Mouse (Mus musculus) MEL (cell line): ENCODE data around the gene Col4a1. TPM values are rescaled to one million over a fixed set of nuclear protein-coding genes. Genes with fewer than 3 reads are reported as not detected.

ENCODE experiments used
- DNase-seq: peaks from one replicate; pipeline ENCODE4 v3.0.0; 2011; ENCODE audit warnings: low read depth, low spot score
- H3K27ac ChIP-seq: 2 replicates; pipeline ENCODE4 v1.5.1; 2012; ENCODE audit warnings: low read depth, mild to moderate bottlenecking, control low read depth, low read length, moderate library complexity; ENCODE audit not compliant: control insufficient read depth
- H3K27me3 ChIP-seq, 2 experiments: fragments of 150-350 bp in 1 of 2; sonication (generic) in 1 of 2; 2 replicates each; pipeline ENCODE4 v1.6.1; 2012; ENCODE audit warnings: low read length in 2 of 2, mild to moderate bottlenecking in 2 of 2, improper control_type of control experiment in 1 of 2, moderate library complexity in 1 of 2; ENCODE audit not compliant: insufficient read depth in 2 of 2, control insufficient read depth in 1 of 2
- H3K36me3 ChIP-seq, 2 experiments: 2 replicates each; pipeline ENCODE4 v1.6.1; 2012 to 2014; ENCODE audit warnings: low read length in 2 of 2, improper control_type of control experiment in 1 of 2, inconsistent platforms in 1 of 2, mild to moderate bottlenecking in 1 of 2; ENCODE audit not compliant: insufficient read depth in 2 of 2, control insufficient read depth in 1 of 2
- H3K4me1 ChIP-seq, 2 experiments: fragments of 150-350 bp in 1 of 2; sonication (generic) in 1 of 2; 2 replicates each; pipeline ENCODE4 v1.6.1; 2012; ENCODE audit warnings: low read length in 2 of 2, improper control_type of control experiment in 1 of 2, mild to moderate bottlenecking in 1 of 2; ENCODE audit not compliant: insufficient read depth in 2 of 2, control insufficient read depth in 1 of 2
- H3K4me3 ChIP-seq, 2 experiments: fragments of 150-350 bp in 1 of 2; sonication (generic) in 1 of 2; 2 replicates each; pipeline ENCODE4 v1.5.1; 2012; ENCODE audit warnings: low read depth in 2 of 2, low read length in 2 of 2, mild to moderate bottlenecking in 2 of 2, moderate library complexity in 2 of 2, control low read depth in 1 of 2, improper control_type of control experiment in 1 of 2; ENCODE audit not compliant: control insufficient read depth in 1 of 2, insufficient read depth in 1 of 2
- H3K79me2 ChIP-seq: 2 replicates; pipeline ENCODE4 v1.6.1; 2012; ENCODE audit warnings: mild to moderate bottlenecking, low read length, moderate library complexity; ENCODE audit not compliant: control insufficient read depth, poor library complexity, insufficient read depth
- H3K9ac ChIP-seq: 2 replicates; pipeline ENCODE4 v1.6.1; 2012; ENCODE audit warnings: low read depth, mild to moderate bottlenecking, control low read depth, low read length, moderate library complexity; ENCODE audit not compliant: control insufficient read depth, poor library complexity, severe bottlenecking
- H3K9me3 ChIP-seq: fragments of 150-350 bp; sonication (generic); replicated peaks from 2 replicates; pipeline ENCODE4 v1.6.1; 2012; ENCODE audit warnings: mild to moderate bottlenecking, low read length, improper control_type of control experiment, moderate library complexity; ENCODE audit not compliant: insufficient read depth
- BHLHE40 ChIP-seq: IDR thresholded peaks from 2 replicates; pipeline ENCODE4 v1.6.1; 2012; ENCODE audit warnings: low read depth, mild to moderate bottlenecking, inconsistent platforms, low read length, improper control_type of control experiment, borderline replicate concordance
- CHD1 ChIP-seq: IDR thresholded peaks from 2 replicates; pipeline ENCODE4 v1.6.1; 2012; ENCODE audit warnings: low read depth, mild to moderate bottlenecking, inconsistent platforms, low read length, improper control_type of control experiment
- CHD2 ChIP-seq: IDR thresholded peaks from 2 replicates; pipeline ENCODE4 v1.6.1; 2011; ENCODE audit warnings: low read length, improper control_type of control experiment
- CTCF ChIP-seq, 3 experiments: IDR thresholded peaks in 2 of 3; conservative IDR thresholded peaks in 1 of 3; 2 replicates each; pipeline ENCODE4 v1.5.1; 2011 to 2012; ENCODE audit warnings: low read length in 3 of 3, low read depth in 2 of 3, mild to moderate bottlenecking in 2 of 3, improper control_type of control experiment in 1 of 3, inconsistent platforms in 1 of 3, mixed read lengths in 1 of 3, moderate library complexity in 1 of 3; ENCODE audit not compliant: control insufficient read depth in 1 of 3, insufficient read depth in 1 of 3, poor library complexity in 1 of 3, severe bottlenecking in 1 of 3
- E2F4 ChIP-seq: IDR thresholded peaks from 2 replicates; pipeline ENCODE4 v1.6.1; 2011; ENCODE audit warnings: low read depth, low read length, improper control_type of control experiment, borderline replicate concordance
- ELF1 ChIP-seq: IDR thresholded peaks from 2 replicates; pipeline ENCODE4 v1.6.1; 2014; ENCODE audit warnings: low read depth, mild to moderate bottlenecking, inconsistent platforms, low read length, improper control_type of control experiment, moderate library complexity
- GABPA ChIP-seq: IDR thresholded peaks from 2 replicates; pipeline ENCODE4 v1.6.1; 2012; ENCODE audit warnings: low read depth, mild to moderate bottlenecking, inconsistent platforms, low read length, improper control_type of control experiment, moderate library complexity
- GATA1 ChIP-seq: IDR thresholded peaks from 2 replicates; pipeline ENCODE4 v1.6.1; 2011; ENCODE audit warnings: low read depth, low read length, improper control_type of control experiment
- HCFC1 ChIP-seq: IDR thresholded peaks from 2 replicates; pipeline ENCODE4 v1.6.1; 2012; ENCODE audit warnings: low read depth, mild to moderate bottlenecking, inconsistent platforms, low read length, improper control_type of control experiment, moderate library complexity
- KAT2A ChIP-seq: conservative IDR thresholded peaks from 2 replicates; pipeline ENCODE4 v1.6.1; 2012; ENCODE audit warnings: low read depth, low read length, improper control_type of control experiment, inconsistent platforms
- MAFK ChIP-seq: IDR thresholded peaks from 2 replicates; pipeline ENCODE4 v1.6.1; 2011; ENCODE audit warnings: low read depth, mild to moderate bottlenecking, low read length, improper control_type of control experiment, borderline replicate concordance
- MAZ ChIP-seq: IDR thresholded peaks from 2 replicates; pipeline ENCODE4 v1.6.1; 2012; ENCODE audit warnings: low read depth, mild to moderate bottlenecking, inconsistent platforms, low read length, improper control_type of control experiment
- MEF2A ChIP-seq: IDR thresholded peaks from 2 replicates; pipeline ENCODE4 v1.6.1; 2014; ENCODE audit warnings: low read depth, mild to moderate bottlenecking, inconsistent platforms, low read length, improper control_type of control experiment; ENCODE audit not compliant: poor library complexity, insufficient replicate concordance, severe bottlenecking; ENCODE audit errors: extremely low read depth
- MYB ChIP-seq: IDR thresholded peaks from 2 replicates; pipeline ENCODE4 v1.6.1; 2011; ENCODE audit warnings: mild to moderate bottlenecking, low read depth, low read length, improper control_type of control experiment
- MYC ChIP-seq: IDR thresholded peaks from 2 replicates; pipeline ENCODE4 v1.6.1; 2011; ENCODE audit warnings: low read depth, mild to moderate bottlenecking, low read length, improper control_type of control experiment, moderate library complexity
- NELFE ChIP-seq: IDR thresholded peaks from 2 replicates; pipeline ENCODE4 v1.6.1; 2011; ENCODE audit warnings: low read depth, low read length, improper control_type of control experiment
- POLR2A ChIP-seq, 2 experiments: IDR thresholded peaks; 2 replicates each; pipeline ENCODE4 v1.6.1; 2011 to 2012; ENCODE audit warnings: low read length in 2 of 2, mild to moderate bottlenecking in 2 of 2, control low read depth in 1 of 2, improper control_type of control experiment in 1 of 2, low read depth in 1 of 2, moderate library complexity in 1 of 2; ENCODE audit not compliant: control insufficient read depth in 1 of 2, insufficient read depth in 1 of 2, poor library complexity in 1 of 2
- POLR2AphosphoS2 ChIP-seq: IDR thresholded peaks from 2 replicates; pipeline ENCODE4 v1.6.1; 2011; ENCODE audit warnings: low read length, improper control_type of control experiment
- POLR2AphosphoS5 ChIP-seq: IDR thresholded peaks from 2 replicates; pipeline ENCODE4 v1.6.1; 2012; ENCODE audit warnings: low read depth, borderline replicate concordance, mild to moderate bottlenecking, inconsistent platforms, low read length, moderate library complexity, mixed read lengths
- RAD21 ChIP-seq: IDR thresholded peaks from 2 replicates; pipeline ENCODE4 v1.6.1; 2011; ENCODE audit warnings: mild to moderate bottlenecking, low read depth, low read length, improper control_type of control experiment
- RCOR1 ChIP-seq: IDR thresholded peaks from 2 replicates; pipeline ENCODE4 v1.6.1; 2012; ENCODE audit warnings: low read depth, mild to moderate bottlenecking, inconsistent platforms, low read length, improper control_type of control experiment
- SIN3A ChIP-seq: IDR thresholded peaks from 2 replicates; pipeline ENCODE4 v1.6.1; 2012; ENCODE audit warnings: low read length, improper control_type of control experiment, inconsistent platforms
- ZKSCAN1 ChIP-seq: IDR thresholded peaks from 2 replicates; pipeline ENCODE4 v1.6.1; 2012; ENCODE audit warnings: low read depth, mild to moderate bottlenecking, inconsistent platforms, low read length, improper control_type of control experiment, moderate library complexity
- ZMIZ1 ChIP-seq: IDR thresholded peaks from 2 replicates; pipeline ENCODE4 v1.6.1; 2012; ENCODE audit warnings: low read depth, mild to moderate bottlenecking, inconsistent platforms, low read length, improper control_type of control experiment, moderate library complexity
- polyA plus RNA-seq, 2 experiments: library from polyadenylated mRNA; stranded (reverse) in 1 of 2; unstranded in 1 of 2; fragments of >175 nt in 1 of 2; fragments of >200 nt in 1 of 2; gene quantifications; 2 replicates each; pipeline versions ENCODE4 v1.2.1 to v1.2.4; 2012; ENCODE audit warnings: low replicate concordance in 2 of 2, low read depth in 1 of 2; ENCODE audit not compliant: insufficient read length in 2 of 2, insufficient read depth in 1 of 2, missing spikeins in 1 of 2
- total RNA-seq: library from RNA; depleted of rRNA; stranded (reverse); fragments of 300-350 nt; gene quantifications from 2 replicates; pipeline ENCODE4 v1.2.3, GENCODE M21; 2012

Col4a1 gene
- total and polyA plus RNA-seq, 3 experiments: 0.31 TPM; not detected in 2

DNA sequence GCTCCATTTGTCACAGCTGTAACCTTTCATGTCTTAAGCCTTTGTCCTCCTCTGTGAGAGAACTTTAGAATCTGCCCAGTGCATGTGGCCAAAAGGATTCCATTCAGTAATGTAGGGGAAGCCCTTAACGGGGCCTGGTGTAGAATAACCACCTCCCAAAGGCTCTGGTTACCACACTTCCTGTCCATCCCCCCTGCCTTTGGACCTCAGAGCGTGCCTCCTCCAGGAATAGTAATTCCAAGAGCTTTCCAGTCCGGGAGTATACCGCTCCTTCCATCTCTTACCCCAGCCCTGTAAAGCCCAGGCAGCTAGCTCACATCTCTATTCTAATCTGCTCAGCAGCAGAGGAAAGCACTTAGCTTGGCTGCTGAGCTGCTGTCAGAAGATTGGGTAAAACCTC is 14.7 kb upstream of the Col4a1 start:
- no peak overlapping the region for H3K4me3 ChIP-seq
- TF ChIP-seq GABPA (no peak), ELF1 (no peak), ZKSCAN1 (no peak), MAZ (no peak), NELFE (no peak), HCFC1 (no peak), ZMIZ1 (no peak)
- H3K79me2 ChIP-seq: no peaks in the 10 kb centered on the region
- no peak for DNase-seq
- no peaks in the 10 kb centered on the region for H3K36me3 ChIP-seq
- no peaks in the 10 kb centered on the region; a peak in 1 of 4 replicates for H3K27me3 ChIP-seq
- H3K9ac ChIP-seq: no peak overlapping the region
- no peaks in the 10 kb centered on the region for H3K4me1 ChIP-seq
- no peak overlapping the region for H3K27ac ChIP-seq
- no peaks in the 10 kb centered on the region for H3K9me3 ChIP-seq

DNA sequence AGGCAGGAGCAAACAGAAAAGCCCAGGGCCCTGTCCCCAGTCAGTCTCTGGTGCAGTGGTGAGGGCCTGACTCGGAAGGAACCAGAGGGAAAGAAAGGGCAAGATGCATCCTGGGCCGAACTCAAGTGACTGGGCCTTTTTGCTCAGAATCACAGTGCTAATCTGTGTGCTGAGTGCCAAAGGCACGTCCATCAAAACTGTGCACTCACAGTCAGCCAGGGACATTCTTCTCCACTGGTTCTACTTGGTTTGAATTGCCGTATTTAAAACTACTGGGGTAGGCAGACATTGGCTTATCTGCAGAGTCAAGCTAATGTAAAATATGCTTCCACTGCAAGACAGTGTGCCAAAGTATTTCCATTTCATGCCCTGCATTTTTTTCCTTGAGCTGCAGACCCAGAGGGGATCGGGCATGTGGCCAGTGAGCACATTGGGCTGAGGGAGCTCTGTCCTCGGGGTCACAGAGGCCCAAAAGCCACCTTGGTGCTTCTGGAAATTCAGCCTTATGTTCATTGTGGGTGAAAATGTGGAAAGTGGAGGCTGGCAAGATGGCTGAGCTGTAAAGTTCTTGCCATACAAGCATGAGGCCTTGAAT is 12.3 kb upstream of the Col4a1 start:
- DNase-seq: no peak
- Histone ChIP-seq H3K9ac (no peak overlapping the region), H3K4me3 (no peak overlapping the region), H3K4me1 (no peaks in the 10 kb centered on the region), H3K9me3 (no peaks in the 10 kb centered on the region), H3K79me2 (no peaks in the 10 kb centered on the region), H3K36me3 (no peaks in the 10 kb centered on the region)
- no peak for TF ChIP-seq NELFE
- TF ChIP-seq MAFK: no peak
- no peak for TF ChIP-seq RCOR1
- no peak for TF ChIP-seq ZMIZ1
- no peak for TF ChIP-seq CHD2
- TF ChIP-seq MEF2A: no peak
- TF ChIP-seq MYC: no peak
- no peak for TF ChIP-seq CTCF (IDR thresholded peaks at IDR 0.05 in 2 of 3, conservative IDR thresholded peaks at IDR 0.05 in 1 of 3; ENCODE audit: control insufficient read depth in 1 of 3, insufficient read depth in 1 of 3, low read depth in 2 of 3, low read length in 3 of 3, poor library complexity in 1 of 3, severe bottlenecking in 1 of 3)
- TF ChIP-seq ELF1: no peak
- TF ChIP-seq RAD21: no peak
- no peak for TF ChIP-seq E2F4
- TF ChIP-seq POLR2AphosphoS5: no peak
- TF ChIP-seq SIN3A: no peak
- TF ChIP-seq POLR2AphosphoS2: no peak
- no peak for TF ChIP-seq CHD1
- TF ChIP-seq BHLHE40: no peak
- no peak for TF ChIP-seq POLR2A (IDR thresholded peaks at IDR 0.05; ENCODE audit: control insufficient read depth in 1 of 2, insufficient read depth in 1 of 2, low read depth in 1 of 2, low read length in 2 of 2, poor library complexity in 1 of 2)
- no peak for TF ChIP-seq KAT2A
- no peak for TF ChIP-seq MYB
- no peak for TF ChIP-seq GATA1
- TF ChIP-seq, all 39 proteins: peak for 0
- no peak overlapping the region for H3K27ac ChIP-seq
- H3K27me3 ChIP-seq: no peaks in the 10 kb centered on the region; a peak in 1 of 4 replicates
